Mouse (Mus musculus): ENCODE measurements around the gene Cald1. TPM values are rescaled to one million over a fixed set of nuclear protein-coding genes. Genes with fewer than 3 reads are reported as not detected.

Gene Cald1
- polyA plus RNA-seq, 1 experiment from 2014 or later: 336 TPM

- Histone ChIP-seq H3K4me2 (ENCODE audit: low read depth, low read length) (no peak overlapping the region), H3K9me3 (ENCODE audit: control insufficient read depth, low read length) (no peaks in the 10 kb centered on the region), H3K4me1 (ENCODE audit: control insufficient read depth, insufficient read depth, low read length) (peaks cover 12% of the 10 kb centered on the region), H3K27ac (ENCODE audit: low read length) (no peak overlapping the region), H3K36me3 (ENCODE audit: control insufficient read depth, insufficient read depth, low read length) (no peaks in the 10 kb centered on the region), H3K9ac (ENCODE audit: low read depth, low read length) (no peak overlapping the region), H3K27me3 (replicated peaks; ENCODE audit: control insufficient read depth, insufficient read depth, low read length) (no peaks in the 10 kb centered on the region), H3K4me3 (ENCODE audit: low read length) (no peak overlapping the region)
- ATAC-seq: no peak
- 79% methylated on average over 4 of the region's 4 CpGs for WGBS
These were observed 119.4 kb downstream of the Cald1 start for GRCm38 (mm10) chr6:34717651-34718050.

GRCm38 (mm10) chr6:34719141-34719680 lies 120.9 kb downstream of the Cald1 start:
- Histone ChIP-seq H3K9ac (ENCODE audit: low read depth, low read length) (no peak overlapping the region), H3K27me3 (replicated peaks; ENCODE audit: control insufficient read depth, insufficient read depth, low read length) (no peaks in the 10 kb centered on the region), H3K9me3 (ENCODE audit: control insufficient read depth, low read length) (no peaks in the 10 kb centered on the region), H3K4me3 (ENCODE audit: low read length) (no peak overlapping the region), H3K36me3 (ENCODE audit: control insufficient read depth, insufficient read depth, low read length) (no peaks in the 10 kb centered on the region), H3K4me2 (ENCODE audit: low read depth, low read length) (no peak overlapping the region), H3K27ac (ENCODE audit: low read length) (no peak overlapping the region), H3K4me1 (ENCODE audit: control insufficient read depth, insufficient read depth, low read length) (peaks cover 12% of the 10 kb centered on the region)
- 64% methylated on average over 6 of the region's 6 CpGs for WGBS
- no peak for ATAC-seq

- Histone ChIP-seq H3K36me3 (ENCODE audit: control insufficient read depth, insufficient read depth, low read length) (no peaks in the 10 kb centered on the region), H3K9me3 (ENCODE audit: control insufficient read depth, low read length) (no peaks in the 10 kb centered on the region), H3K4me1 (ENCODE audit: control insufficient read depth, insufficient read depth, low read length) (peaks cover 10% of the 10 kb centered on the region), H3K27ac (ENCODE audit: low read length) (no peak overlapping the region), H3K27me3 (replicated peaks; ENCODE audit: control insufficient read depth, insufficient read depth, low read length) (no peaks in the 10 kb centered on the region), H3K4me3 (ENCODE audit: low read length) (no peak overlapping the region), H3K4me2 (ENCODE audit: low read depth, low read length) (no peak overlapping the region), H3K9ac (ENCODE audit: low read depth, low read length) (no peak overlapping the region)
- ATAC-seq: no peak
- 66% methylated on average over 4 of the region's 4 CpGs for WGBS
These were observed 122.1 kb downstream of the Cald1 start for GRCm38 (mm10) chr6:34720447-34720846.

DNA sequence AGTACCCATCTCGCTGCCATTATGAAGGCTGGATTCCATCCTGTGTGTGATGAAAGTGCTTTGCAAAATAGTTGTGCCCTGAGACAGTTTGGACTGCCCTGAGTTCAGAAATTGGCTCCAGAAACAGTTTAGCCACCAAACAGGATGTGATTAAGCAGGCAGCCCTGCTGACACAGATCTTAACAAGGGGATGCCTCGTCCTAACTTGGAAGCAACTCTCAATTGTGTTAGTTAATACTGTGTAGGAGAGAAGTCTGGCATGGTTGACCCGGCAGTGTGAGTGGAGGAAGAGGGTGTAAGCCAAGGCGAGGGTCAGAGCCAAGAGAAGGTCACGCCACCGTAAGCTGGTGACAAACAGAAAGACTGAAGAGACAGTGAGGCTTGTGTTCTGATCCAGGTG lies 123.4 kb downstream of the Cald1 start:
- H3K9me3 ChIP-seq (ENCODE audit: control insufficient read depth, low read length): no peaks in the 10 kb centered on the region
- H3K4me1 ChIP-seq (ENCODE audit: control insufficient read depth, insufficient read depth, low read length): peaks cover 7% of the 10 kb centered on the region
- no peak overlapping the region for H3K4me3 ChIP-seq (ENCODE audit: low read length)
- H3K36me3 ChIP-seq (ENCODE audit: control insufficient read depth, insufficient read depth, low read length): no peaks in the 10 kb centered on the region
- WGBS: 74% methylated on average over 6 of the region's 6 CpGs
- no peak overlapping the region for H3K27ac ChIP-seq (ENCODE audit: low read length)
- no peak overlapping the region for H3K9ac ChIP-seq (ENCODE audit: low read depth, low read length)
- no peak for ATAC-seq
- H3K4me2 ChIP-seq (ENCODE audit: low read depth, low read length): no peak overlapping the region
- H3K27me3 ChIP-seq (replicated peaks; ENCODE audit: control insufficient read depth, insufficient read depth, low read length): no peaks in the 10 kb centered on the region

- WGBS: 80% methylated on average over 7 of the region's 7 CpGs
- H3K27ac ChIP-seq (ENCODE audit: low read length): no peak overlapping the region
- no peak for ATAC-seq
- no peak overlapping the region for H3K4me2 ChIP-seq (ENCODE audit: low read depth, low read length)
- peaks cover 4% of the 10 kb centered on the region for H3K4me1 ChIP-seq (ENCODE audit: control insufficient read depth, insufficient read depth, low read length)
- no peak overlapping the region for H3K9ac ChIP-seq (ENCODE audit: low read depth, low read length)
- H3K9me3 ChIP-seq (ENCODE audit: control insufficient read depth, low read length): no peaks in the 10 kb centered on the region
- H3K4me3 ChIP-seq (ENCODE audit: low read length): no peak overlapping the region
- no peaks in the 10 kb centered on the region for H3K27me3 ChIP-seq (replicated peaks; ENCODE audit: control insufficient read depth, insufficient read depth, low read length)
- no peaks in the 10 kb centered on the region for H3K36me3 ChIP-seq (ENCODE audit: control insufficient read depth, insufficient read depth, low read length)
These were observed 124.4 kb downstream of the Cald1 start for GRCm38 (mm10) chr6:34722660-34723059.

GRCm38 (mm10) chr6:34723250-34723904 lies 125.1 kb downstream of the Cald1 start:
- Histone ChIP-seq H3K27ac (ENCODE audit: low read length) (no peak overlapping the region), H3K27me3 (replicated peaks; ENCODE audit: control insufficient read depth, insufficient read depth, low read length) (no peaks in the 10 kb centered on the region), H3K4me3 (ENCODE audit: low read length) (no peak overlapping the region), H3K4me1 (ENCODE audit: control insufficient read depth, insufficient read depth, low read length) (peaks cover 4% of the 10 kb centered on the region), H3K4me2 (ENCODE audit: low read depth, low read length) (no peak overlapping the region), H3K36me3 (ENCODE audit: control insufficient read depth, insufficient read depth, low read length) (no peaks in the 10 kb centered on the region), H3K9me3 (ENCODE audit: control insufficient read depth, low read length) (no peaks in the 10 kb centered on the region), H3K9ac (ENCODE audit: low read depth, low read length) (no peak overlapping the region)
- no peak for ATAC-seq
- WGBS: 85% methylated on average over 10 of the region's 10 CpGs

DNA sequence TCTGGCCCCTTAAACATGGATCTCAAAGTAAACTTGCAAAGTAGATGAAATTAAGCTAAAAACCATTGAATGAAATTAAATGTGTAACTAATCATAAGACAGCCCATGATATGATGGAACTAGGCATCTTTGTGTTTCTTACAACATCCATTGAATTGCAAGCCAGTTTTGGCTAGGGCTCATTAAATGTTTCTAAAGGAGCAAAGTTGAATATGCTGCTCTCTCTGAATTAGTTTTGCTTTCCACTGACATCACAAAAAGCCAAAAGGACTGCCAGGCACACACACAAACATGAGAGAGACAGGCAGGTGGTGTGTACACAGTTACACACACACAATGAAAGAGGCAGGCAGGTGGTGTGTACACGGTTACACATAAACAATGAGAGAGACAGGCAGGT lies 127.4 kb downstream of the Cald1 start:
- ATAC-seq: no peak
- Histone ChIP-seq H3K27ac (ENCODE audit: low read length) (no peak overlapping the region), H3K4me1 (ENCODE audit: control insufficient read depth, insufficient read depth, low read length) (peaks cover 16% of the 10 kb centered on the region), H3K4me2 (ENCODE audit: low read depth, low read length) (no peak overlapping the region), H3K9ac (ENCODE audit: low read depth, low read length) (no peak overlapping the region), H3K36me3 (ENCODE audit: control insufficient read depth, insufficient read depth, low read length) (no peaks in the 10 kb centered on the region), H3K9me3 (ENCODE audit: control insufficient read depth, low read length) (no peaks in the 10 kb centered on the region), H3K27me3 (replicated peaks; ENCODE audit: control insufficient read depth, insufficient read depth, low read length) (no peaks in the 10 kb centered on the region), H3K4me3 (ENCODE audit: low read length) (no peak overlapping the region)
- WGBS: 35% methylated on average over 1 of the region's 1 CpGs

GRCm38 (mm10) chr6:34726104-34726503 lies 127.8 kb downstream of the Cald1 start:
- Histone ChIP-seq H3K27me3 (replicated peaks; ENCODE audit: control insufficient read depth, insufficient read depth, low read length) (no peaks in the 10 kb centered on the region), H3K4me3 (ENCODE audit: low read length) (no peak overlapping the region), H3K4me1 (ENCODE audit: control insufficient read depth, insufficient read depth, low read length) (peaks cover 17% of the 10 kb centered on the region), H3K27ac (ENCODE audit: low read length) (no peak overlapping the region), H3K36me3 (ENCODE audit: control insufficient read depth, insufficient read depth, low read length) (no peaks in the 10 kb centered on the region), H3K9ac (ENCODE audit: low read depth, low read length) (no peak overlapping the region), H3K4me2 (ENCODE audit: low read depth, low read length) (no peak overlapping the region), H3K9me3 (ENCODE audit: control insufficient read depth, low read length) (no peaks in the 10 kb centered on the region)
- WGBS: 22% methylated on average over 1 of the region's 1 CpGs
- ATAC-seq: no peak

- peak; percentile 68 for ATAC-seq
- Histone ChIP-seq H3K4me2 (ENCODE audit: low read depth, low read length) (no peak overlapping the region), H3K9ac (ENCODE audit: low read depth, low read length) (0 out of 2 replicates have a peak overlapping the region, but pooled peaks have one; percentile 10), H3K9me3 (ENCODE audit: control insufficient read depth, low read length) (no peaks in the 10 kb centered on the region), H3K36me3 (ENCODE audit: control insufficient read depth, insufficient read depth, low read length) (no peaks in the 10 kb centered on the region), H3K27me3 (replicated peaks; ENCODE audit: control insufficient read depth, insufficient read depth, low read length) (no peaks in the 10 kb centered on the region), H3K27ac (ENCODE audit: low read length) (no peak overlapping the region), H3K4me1 (ENCODE audit: control insufficient read depth, insufficient read depth, low read length) (peaks cover 17% of the 10 kb centered on the region), H3K4me3 (ENCODE audit: low read length) (no peak overlapping the region)
- 69% methylated on average over 15 of the region's 15 CpGs for WGBS
These were observed 129.2 kb downstream of the Cald1 start for GRCm38 (mm10) chr6:34727316-34727983.

Measured in intestine, embryonic 16.5 days (tissue).